Mouse (Mus musculus): ENCODE measurements around the gene Tmem206.

GRCm38 (mm10) chr1:191334500-191334899 is 8.8 kb downstream of the Tmem206 start:
- no peak for TF ChIP-seq CTCF (IDR thresholded peaks at IDR 0.05; ENCODE audit: control insufficient read depth, insufficient read depth, low read length)
- TF ChIP-seq POLR2A (IDR thresholded peaks at IDR 0.05; ENCODE audit: borderline replicate concordance, control insufficient read depth, low read depth, low read length) = no peak
